Mouse (Mus musculus) embryo, embryonic 9.5 days (tissue): ENCODE data around the gene Cln3.

Source experiments
- DNase-seq: peaks from one replicate; pipeline ENCODE4 v3.0.0-alpha.2; 2017; ENCODE audit errors: extremely low spot score

Gene Cln3

DNA sequence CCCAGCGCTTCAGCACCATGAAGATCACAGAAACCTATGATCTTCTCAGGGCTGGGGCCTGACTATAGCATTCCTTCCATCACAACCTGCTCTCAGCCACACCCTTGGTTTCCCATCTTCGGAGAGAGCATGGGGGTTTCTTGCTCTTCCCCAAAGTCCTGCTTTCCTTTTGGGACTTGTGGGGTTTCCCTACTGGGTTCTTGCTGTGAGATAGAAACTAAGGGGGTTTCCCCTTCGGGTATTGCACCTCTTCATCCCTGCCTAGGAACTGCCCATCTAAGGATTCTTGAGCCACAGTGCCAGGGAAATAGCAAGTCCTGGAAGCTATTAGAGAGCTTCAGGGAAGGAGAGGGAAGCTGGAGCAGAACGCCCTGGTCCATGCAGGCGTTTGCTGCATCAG lies 10.3 kb upstream of the Cln3 start:
- no peak for DNase-seq

DNA sequence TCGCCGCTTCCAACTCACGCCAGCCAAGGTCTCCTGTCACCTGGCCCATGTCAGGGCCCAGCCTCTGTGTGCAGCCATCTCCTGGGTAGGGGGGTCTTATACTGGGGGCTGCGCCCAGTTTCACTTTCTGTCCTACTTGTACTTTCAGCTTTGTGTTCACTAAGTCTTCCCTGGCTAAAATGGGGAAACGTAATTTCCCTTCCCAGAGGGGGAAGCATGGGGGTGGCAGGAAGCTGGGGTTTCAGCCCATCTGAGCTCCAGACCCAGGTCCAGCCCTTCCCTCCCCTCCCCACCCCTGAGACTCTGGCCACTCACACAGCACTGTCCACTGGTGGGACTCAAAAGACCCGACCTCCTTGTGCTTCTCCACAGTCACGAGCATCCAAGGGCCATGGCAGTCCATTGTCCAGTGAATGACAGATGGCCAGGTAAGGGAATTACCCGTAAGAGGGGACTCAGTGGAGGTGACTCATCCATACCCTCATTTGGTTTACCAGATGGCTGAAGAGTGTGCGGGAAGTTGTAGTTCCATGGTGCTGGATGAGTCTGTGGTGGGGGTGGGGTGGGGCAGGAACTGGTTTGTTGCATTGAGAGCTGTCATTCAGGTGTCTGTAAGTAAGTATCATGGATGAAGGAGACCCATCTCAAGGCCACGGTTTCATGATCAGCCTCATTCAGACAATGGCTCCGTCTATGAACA lies 9.4 kb upstream of the Cln3 start, which contains the start of gene Il27:
Gene Il27, minus strand, starts transcription at position 80 of the 700 bp plus-strand sequence.
- no peak for DNase-seq

- DNase-seq, result peak; percentile 76
These were observed 2.2 kb upstream of the Cln3 start for GRCm38 (mm10) chr7:126587779-126588178.

- no peak for DNase-seq
These were observed 1.2 kb upstream of the Cln3 start for GRCm38 (mm10) chr7:126586839-126587238.

DNA sequence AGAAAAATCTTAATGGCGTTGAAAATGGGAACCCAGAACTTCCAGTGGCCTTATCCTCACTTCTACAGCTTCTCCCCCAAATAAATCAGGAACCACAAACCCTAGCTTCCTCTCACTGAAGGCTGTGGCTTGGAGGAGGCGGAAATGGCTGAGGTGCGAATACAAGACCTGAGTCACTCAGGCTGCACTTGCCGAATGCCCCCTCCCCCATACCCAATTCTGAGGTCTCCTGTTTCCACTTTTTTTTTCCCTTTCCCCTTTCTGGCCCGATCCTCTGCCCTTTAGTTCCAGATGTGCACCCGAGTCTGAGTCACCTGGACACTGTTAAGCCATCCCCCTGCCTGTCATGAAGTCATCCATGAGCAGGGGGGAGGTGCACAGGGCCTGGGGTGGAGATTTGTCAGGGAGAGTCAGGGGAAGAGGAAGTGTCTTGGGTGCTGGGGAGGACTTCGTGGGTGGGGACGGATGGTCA lies 1.1 kb downstream of the Cln3 start, which contains the start of gene Apobr:
Gene Apobr, plus strand, starts transcription at position 437 of the 472 bp plus-strand sequence.
- no peak for DNase-seq

DNA sequence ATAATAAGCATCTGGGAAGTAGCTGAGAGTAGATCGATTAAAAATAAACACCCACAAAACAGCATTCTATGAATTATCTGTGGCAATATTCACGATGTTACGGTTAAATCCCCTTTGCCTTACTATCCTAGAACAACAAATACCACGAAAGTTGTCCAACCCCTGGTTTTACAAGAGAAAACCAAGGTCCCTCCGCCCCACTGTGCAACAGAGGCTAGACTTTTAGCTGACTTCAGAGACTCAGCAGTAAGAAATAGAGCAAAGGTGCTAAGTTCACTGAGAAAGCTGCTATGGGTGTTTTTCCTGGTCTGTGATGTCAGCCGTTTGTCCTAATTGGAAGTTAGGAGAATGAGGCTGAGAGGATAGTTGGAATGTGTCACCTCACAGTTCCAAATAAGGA lies 1.9 kb downstream of the Cln3 start:
- no peak for DNase-seq

DNA sequence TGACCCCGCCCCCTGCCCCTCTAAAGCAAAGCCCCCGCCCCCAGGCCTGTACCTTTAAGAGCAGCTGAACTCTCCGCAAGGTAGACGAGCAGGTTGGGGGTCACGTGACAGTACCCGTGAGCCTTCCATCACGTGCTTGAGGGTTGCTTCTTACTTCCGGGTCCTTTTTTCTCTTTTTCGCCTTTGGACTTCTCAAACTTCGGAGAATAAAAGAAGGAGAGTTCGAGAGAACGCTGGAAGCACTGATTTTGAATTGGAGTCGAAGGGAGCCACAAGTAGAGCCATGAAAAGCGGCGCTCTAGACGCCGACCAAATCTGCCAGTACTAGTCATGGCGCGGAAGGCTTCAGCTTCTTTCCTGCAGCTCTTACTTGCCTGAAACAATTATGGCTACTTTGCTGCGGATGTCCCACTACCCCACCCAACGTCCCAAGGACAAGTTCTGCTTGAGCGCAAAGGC lies 2.3 kb downstream of the Cln3 start:
- peak; percentile 86 for DNase-seq

DNA sequence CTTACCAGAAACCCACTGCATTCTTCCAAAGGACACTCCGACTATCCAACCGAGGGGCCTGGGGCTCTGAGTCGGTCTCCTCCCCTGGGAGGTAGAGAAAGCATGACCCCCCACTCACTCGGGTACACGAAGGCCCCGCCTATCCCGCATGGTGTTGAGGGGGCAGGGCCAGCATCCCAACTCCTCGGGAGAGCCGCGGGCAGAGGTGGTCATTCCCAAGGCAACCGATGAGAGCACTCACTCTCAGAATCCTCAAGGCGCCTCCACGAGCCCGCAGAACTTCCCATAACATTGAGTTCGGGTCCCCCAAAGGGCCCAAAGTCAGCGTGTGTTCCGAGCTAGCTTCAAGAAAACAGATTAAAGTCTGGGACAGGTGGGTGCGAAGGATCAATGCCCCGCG lies 2.9 kb downstream of the Cln3 start:
- DNase-seq, result peak; percentile 58

DNA sequence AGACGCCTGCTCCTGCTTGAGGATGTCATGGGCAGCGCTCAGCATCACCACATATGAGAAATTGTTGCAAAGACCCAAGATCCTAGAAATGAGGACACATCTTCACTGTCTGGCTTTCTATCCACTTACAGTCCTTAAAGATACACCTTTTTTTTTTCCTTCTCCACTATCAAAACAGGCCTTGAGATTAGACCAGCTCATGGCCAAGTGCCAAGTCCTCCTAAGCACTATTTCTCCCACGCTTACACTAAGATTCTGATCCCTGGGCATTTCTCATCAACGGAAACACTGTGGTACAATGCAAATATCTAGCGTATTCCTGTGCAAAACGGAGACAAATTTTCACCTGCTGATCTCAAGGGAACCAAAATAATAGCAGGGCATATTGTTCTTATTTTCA lies 4.0 kb downstream of the Cln3 start:
- no peak for DNase-seq

DNA sequence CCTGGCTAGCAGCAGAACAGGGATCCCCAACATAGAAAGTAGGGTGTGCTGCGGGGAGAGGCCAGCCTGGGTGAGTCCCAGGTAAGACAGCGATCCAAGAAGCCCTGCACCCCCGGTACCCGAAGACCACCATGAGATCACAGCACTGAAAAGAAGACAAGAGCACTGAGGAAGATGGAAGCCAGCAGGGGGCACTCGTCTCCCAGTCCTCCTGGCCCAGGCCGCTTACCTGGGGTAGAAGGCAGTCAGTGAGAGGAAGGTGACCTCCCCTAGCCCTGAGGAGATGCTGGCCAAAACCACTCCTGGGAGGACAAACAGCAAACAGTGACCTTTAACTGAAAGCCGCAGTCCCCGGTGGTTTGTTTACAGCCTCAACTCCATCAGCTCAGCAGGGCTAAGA lies 6.4 kb downstream of the Cln3 start:
- DNase-seq, result peak; percentile 16

- DNase-seq, result peak; percentile 49
These were observed 8.7 kb downstream of the Cln3 start for GRCm38 (mm10) chr7:126576946-126577345.

DNA sequence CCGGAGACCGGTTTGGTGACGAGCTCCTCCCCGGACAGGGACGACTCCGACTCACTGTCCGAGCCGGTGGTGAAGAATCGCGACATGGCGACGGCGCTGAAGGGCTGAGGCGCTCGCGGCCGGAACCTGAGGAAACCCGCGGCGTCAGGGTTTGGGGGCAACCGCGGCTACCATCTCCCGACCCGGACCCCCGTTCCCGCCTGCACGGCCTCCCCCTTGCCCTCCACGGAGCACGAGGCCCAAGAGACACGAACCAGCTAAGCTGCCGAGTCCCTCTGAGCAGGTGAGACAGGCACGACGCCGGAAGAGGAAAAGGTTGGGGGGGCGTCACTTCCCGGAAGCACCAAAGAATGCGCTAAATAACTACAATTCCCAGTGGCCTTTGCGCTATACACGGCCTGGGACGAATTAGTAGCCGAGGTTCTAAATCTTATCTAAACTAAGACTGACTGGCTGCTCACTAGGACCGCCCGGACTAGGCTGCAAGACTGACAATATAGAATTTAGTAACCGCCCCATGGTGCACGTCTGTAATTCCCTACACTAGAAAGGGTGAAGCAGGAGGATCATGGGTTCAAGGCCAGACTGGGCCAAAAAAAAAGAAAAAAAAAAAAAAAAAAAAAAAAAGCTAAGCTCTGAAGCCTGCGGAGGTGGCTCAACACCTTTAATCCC lies 19.4 kb downstream of the Cln3 start, which contains the start of gene Eif3c:
Gene Eif3c, minus strand, starts transcription at position 318 of the 672 bp plus-strand sequence.
- peak; percentile 87 for DNase-seq

- no peak for DNase-seq
These were observed 19.9 kb downstream of the Cln3 start for GRCm38 (mm10) chr7:126565693-126566092.

GRCm38 (mm10) chr7:126556635-126557034 lies 29.0 kb downstream of the Cln3 start:
- DNase-seq, result no peak

GRCm38 (mm10) chr7:126554796-126555195 lies 30.8 kb downstream of the Cln3 start:
- no peak for DNase-seq

GRCm38 (mm10) chr7:126545631-126546030 lies 40.0 kb downstream of the Cln3 start:
- DNase-seq, result no peak

GRCm38 (mm10) chr7:126541661-126542060 lies 44.0 kb downstream of the Cln3 start:
- DNase-seq, result no peak

DNA sequence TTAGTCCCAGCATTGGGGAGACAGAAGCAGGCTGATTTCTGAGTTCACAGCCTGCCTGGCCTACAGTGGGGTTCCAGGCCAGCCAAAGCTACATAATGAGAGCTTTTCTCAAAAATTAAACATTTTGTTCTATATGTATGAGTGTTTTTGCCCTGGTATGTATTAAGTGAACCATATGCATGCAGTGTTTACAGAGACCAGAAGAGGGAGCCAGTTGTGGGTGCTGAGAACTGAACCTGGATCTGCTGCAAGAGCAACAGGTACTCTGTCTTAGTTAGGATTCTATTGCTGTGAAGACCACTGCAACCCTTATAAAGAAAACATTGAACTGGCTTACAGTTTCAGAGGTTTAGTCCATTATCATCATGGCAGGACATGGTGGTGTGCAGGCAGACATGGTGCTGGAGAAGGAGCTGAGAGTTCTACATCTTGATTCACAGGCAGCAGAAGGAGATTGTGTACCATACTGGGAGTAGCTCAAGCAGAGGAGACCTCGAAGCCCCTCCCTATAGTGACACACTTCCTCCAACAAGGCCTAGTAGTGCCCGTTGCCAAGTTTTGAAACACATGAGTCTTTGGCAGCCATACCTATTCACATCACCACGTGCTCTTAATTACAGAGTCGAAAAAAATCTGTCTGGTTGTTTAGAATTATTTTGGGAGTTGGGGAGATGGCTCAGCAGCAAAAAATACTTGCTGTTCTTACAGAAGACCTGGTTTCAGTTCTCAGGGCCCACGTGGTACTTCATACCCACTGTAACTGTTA lies 47.6 kb downstream of the Cln3 start:
- DNase-seq, result peak; percentile 27

GRCm38 (mm10) chr7:126536466-126536865 lies 49.2 kb downstream of the Cln3 start:
- DNase-seq, result no peak

GRCm38 (mm10) chr7:126535766-126536165 lies 49.9 kb downstream of the Cln3 start:
- DNase-seq, result peak; percentile 41

GRCm38 (mm10) chr7:126533434-126533833 lies 52.2 kb downstream of the Cln3 start:
- DNase-seq, result no peak

DNA sequence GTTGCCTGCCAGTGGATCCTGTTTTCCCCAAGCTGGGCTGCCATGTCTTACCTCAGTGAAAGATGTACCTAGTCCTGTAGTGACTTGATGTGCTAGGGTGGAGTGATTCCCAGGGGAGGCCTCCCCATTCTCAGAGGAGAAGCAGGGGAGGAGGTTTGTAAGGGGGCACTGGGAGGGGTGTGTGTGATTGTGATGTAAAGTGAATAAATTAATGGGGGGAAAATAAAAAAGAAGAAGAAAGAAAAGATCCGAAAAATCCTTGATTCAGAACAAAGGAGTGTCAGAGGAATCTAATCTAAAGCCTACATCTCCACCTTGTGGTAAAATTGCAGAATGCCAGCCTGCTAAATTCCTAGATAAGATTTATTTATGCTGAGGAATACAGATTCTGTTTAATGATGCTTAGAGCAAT lies 57.4 kb downstream of the Cln3 start:
- peak; percentile 41 for DNase-seq
